In genomic region chr17:35996949-35997348, GRCm38 (mm10) we compare ENCODE assay signal across 8 mouse cellular contexts. TPM values are rescaled to one million over a fixed set of nuclear protein-coding genes. Genes with fewer than 3 reads are reported as not detected.
DNase-seq lines count a peak whose midpoint lies in the region; ATAC-seq and TF ChIP-seq lines count a peak whose summit lies in the region.

No protein-coding gene starts in this region.

- H3K9me3 ChIP-seq in forebrain, embryonic 16.5 days (ENCODE audit: control insufficient read depth, low read length), result no peaks in the 10 kb centered on the region
- H3K9me3 ChIP-seq in lung, embryonic 14.5 days (ENCODE audit: low read depth, low read length), result no peaks in the 10 kb centered on the region

- no peak for TF ChIP-seq POLR2A in olfactory bulb, adult 2 months (IDR thresholded peaks at IDR 0.05; ENCODE audit: insufficient read depth, low read depth, low read length)
- TF ChIP-seq POLR2A in thymus, adult 2 months (IDR thresholded peaks at IDR 0.05; ENCODE audit: control insufficient read depth, extremely low read depth, insufficient read depth, low read length, poor library complexity), result no peak

- peak; percentile 67 for ATAC-seq in forebrain, embryonic 16.5 days
- ATAC-seq in lung, embryonic 14.5 days (ENCODE audit: insufficient read depth), result peak; percentile 76

- WGBS in forebrain, embryonic 16.5 days, result under 1% methylated on average over 11 of the region's 11 CpGs
- WGBS in lung, embryonic 14.5 days, result 1% methylated on average over 11 of the region's 11 CpGs
- WGBS in olfactory bulb, adult 2 months, result under 1% methylated on average over 11 of the region's 11 CpGs
- WGBS in thymus, adult 2 months, result under 1% methylated on average over 11 of the region's 11 CpGs

- DNase-seq in ES-CJ7 (ENCODE audit: low read depth, low spot score), result peak; percentile 98
- peak; percentile 92 for DNase-seq in cerebellum, adult 11-12 months
- peak; percentile 97 for DNase-seq in heart, postnatal 36 days
- peak; percentile 94 to 96 for DNase-seq in layer of hippocampus, adult 2 months (ENCODE audit: low spot score in 2 of 2)
- peak; percentile 99 for DNase-seq in lung, embryonic 14.5 days
- DNase-seq in thymus, adult 2 months, result peak; percentile 99

- peak; percentile 87 for TF ChIP-seq CTCF in layer of hippocampus, adult 2 months (conservative IDR thresholded peaks at IDR 0.05)
- peak; percentile 100 for TF ChIP-seq CTCF in lung, embryonic 14.5 days (IDR thresholded peaks at IDR 0.05; ENCODE audit: low read depth)
- TF ChIP-seq CTCF in olfactory bulb, adult 2 months (IDR thresholded peaks at IDR 0.05; ENCODE audit: insufficient read depth, low read depth, low read length), result peak; percentile 74
- peak; percentile 79; the same call in 1 of the 2 replicates for TF ChIP-seq CTCF in thymus, adult 2 months (IDR thresholded peaks at IDR 0.05; ENCODE audit: borderline replicate concordance, control insufficient read depth, extremely low read depth, insufficient read depth, low read length, poor library complexity)

- intact Hi-C loops in heart, postnatal 36 days (cut with DNase I), result loop anchor here (1.0 to 2.0 kb wide), 4 partner anchors 23 to 196 kb away; partner anchors contain the start of gene H2-T24

- H3K4me1 ChIP-seq in forebrain, embryonic 16.5 days (replicated peaks; ENCODE audit: control insufficient read depth, insufficient read depth, low read length), result peaks cover 26% of the 10 kb centered on the region
- no peaks in the 10 kb centered on the region for H3K4me1 ChIP-seq in lung, embryonic 14.5 days (ENCODE audit: insufficient read depth)
- H3K4me1 ChIP-seq in olfactory bulb, adult 2 months (ENCODE audit: control insufficient read depth, insufficient read depth, low read length), result peaks cover 14% of the 10 kb centered on the region
- H3K4me1 ChIP-seq in thymus, adult 2 months (replicated peaks; ENCODE audit: control insufficient read depth, insufficient read depth, low read length), result peaks cover 25% of the 10 kb centered on the region

- no peak overlapping the region for H3K4me3 ChIP-seq in forebrain, embryonic 16.5 days (replicated peaks; ENCODE audit: low read length)
- peak overlapping the region; percentile 5; the same call in 1 of the 2 replicates for H3K4me3 ChIP-seq in layer of hippocampus, adult 2 months
- no peak overlapping the region for H3K4me3 ChIP-seq in lung, embryonic 14.5 days (ENCODE audit: low read depth, low read length)
- H3K4me3 ChIP-seq in olfactory bulb, adult 2 months (ENCODE audit: insufficient read depth, low read depth, low read length), result no peak overlapping the region
- H3K4me3 ChIP-seq in thymus, adult 2 months (ENCODE audit: control insufficient read depth, insufficient read depth, low read length), result no peak overlapping the region

- H3K27ac ChIP-seq in forebrain, embryonic 16.5 days (ENCODE audit: low read length), result no peak overlapping the region
- 0 out of 2 replicates have a peak overlapping the region, but pooled peaks have one; percentile 16 for H3K27ac ChIP-seq in layer of hippocampus, adult 2 months
- no peak overlapping the region for H3K27ac ChIP-seq in lung, embryonic 14.5 days (ENCODE audit: low read depth)
- no peak overlapping the region for H3K27ac ChIP-seq in olfactory bulb, adult 2 months (ENCODE audit: insufficient read depth, low read depth, low read length)
- H3K27ac ChIP-seq in thymus, adult 2 months (ENCODE audit: control insufficient read depth, insufficient read depth, low read length), result no peak overlapping the region

- no peaks in the 10 kb centered on the region for H3K27me3 ChIP-seq in forebrain, embryonic 16.5 days (replicated peaks; ENCODE audit: control insufficient read depth, insufficient read depth, low read length)
- H3K27me3 ChIP-seq in lung, embryonic 14.5 days (ENCODE audit: insufficient read depth, low read length), result no peaks in the 10 kb centered on the region
- H3K27me3 ChIP-seq in thymus, adult 2 months (ENCODE audit: control insufficient read depth, insufficient read depth, low read length), result no peaks in the 10 kb centered on the region

- H3K4me2 ChIP-seq in forebrain, embryonic 16.5 days (ENCODE audit: low read length), result no peak overlapping the region
- no peak overlapping the region for H3K4me2 ChIP-seq in lung, embryonic 14.5 days

- no peak overlapping the region for H3K9ac ChIP-seq in forebrain, embryonic 16.5 days (replicated peaks; ENCODE audit: low read depth, low read length)
- H3K9ac ChIP-seq in lung, embryonic 14.5 days, result no peak overlapping the region

- H3K36me3 ChIP-seq in forebrain, embryonic 16.5 days (ENCODE audit: control insufficient read depth, insufficient read depth), result no peaks in the 10 kb centered on the region
- H3K36me3 ChIP-seq in lung, embryonic 14.5 days (ENCODE audit: insufficient read depth), result no peaks in the 10 kb centered on the region
- no peaks in the 10 kb centered on the region for H3K36me3 ChIP-seq in thymus, adult 2 months (ENCODE audit: control insufficient read depth, insufficient read depth, low read length)

RNA-seq across cellular contexts. Expression of gene Prr3, which starts 16.9 kb away (rescaled TPM):
- polyA plus RNA-seq in forebrain, embryonic 16.5 days (2015; fragmentation: Nextera tagmentation; extraction: Ambion mirVana), result 78.9 and 93.2 TPM in 2 replicates
- 1 to 10 TPM; 3.9 to 6.3 TPM for total RNA-seq in heart, postnatal 36 days (2021)
- 10 to 100 TPM; 45.8 to 50.7 TPM for total RNA-seq in layer of hippocampus, adult 2 months (2021)
- 27.1 and 30.8 TPM in 2 replicates for polyA plus RNA-seq in lung, embryonic 14.5 days (2014; fragmentation: Nextera tagmentation; extraction: Ambion mirVana)
- polyA plus RNA-seq in olfactory bulb, adult 2 months (2012; ENCODE audit: insufficient read depth, insufficient read length, low replicate concordance, missing spikeins), result not detected in 2 replicates
- 35.5 and 42.6 TPM in 2 replicates for polyA plus RNA-seq in thymus, adult 2 months (2012; rRNA removed)

RNA-seq across cellular contexts. Expression of gene Gnl1, which starts 17.3 kb away (rescaled TPM):
- 61.0 and 65.6 TPM in 2 replicates for polyA plus RNA-seq in forebrain, embryonic 16.5 days (2015; fragmentation: Nextera tagmentation; extraction: Ambion mirVana)
- 10 to 100 TPM; 28.6 to 32.7 TPM for total RNA-seq in heart, postnatal 36 days (2021)
- total RNA-seq in layer of hippocampus, adult 2 months (2021), result 100 to 1,000 TPM; 140 to 147 TPM
- 39.5 and 46.4 TPM in 2 replicates for polyA plus RNA-seq in lung, embryonic 14.5 days (2014; fragmentation: Nextera tagmentation; extraction: Ambion mirVana)
- polyA plus RNA-seq in olfactory bulb, adult 2 months (2012; ENCODE audit: insufficient read depth, insufficient read length, low replicate concordance, missing spikeins), result not detected in 2 replicates
- 37.9 and 45.5 TPM in 2 replicates for polyA plus RNA-seq in thymus, adult 2 months (2012; rRNA removed)

RNA-seq across cellular contexts. Expression of gene H2-T24, which starts 23.4 kb away (rescaled TPM):
- 4.9 and 6.4 TPM in 2 replicates for polyA plus RNA-seq in forebrain, embryonic 16.5 days (2015; fragmentation: Nextera tagmentation; extraction: Ambion mirVana)
- 10 to 100 TPM in 1 of 2 experiments, 1 to 10 TPM in 1; 6.5 to 14.0 TPM for total RNA-seq in heart, postnatal 36 days (2021)
- total RNA-seq in layer of hippocampus, adult 2 months (2021), result 1 to 10 TPM; 1.7 to 2.4 TPM
- 2.4 and 3.3 TPM in 2 replicates for polyA plus RNA-seq in lung, embryonic 14.5 days (2014; fragmentation: Nextera tagmentation; extraction: Ambion mirVana)
- not detected in 2 replicates for polyA plus RNA-seq in olfactory bulb, adult 2 months (2012; ENCODE audit: insufficient read depth, insufficient read length, low replicate concordance, missing spikeins)
- 15.0 and 20.4 TPM in 2 replicates for polyA plus RNA-seq in thymus, adult 2 months (2012; rRNA removed)

RNA-seq across cellular contexts. Expression of gene Abcf1, which starts 27.4 kb away (rescaled TPM):
- 88.3 and 89.6 TPM in 2 replicates for polyA plus RNA-seq in forebrain, embryonic 16.5 days (2015; fragmentation: Nextera tagmentation; extraction: Ambion mirVana)
- 10 to 100 TPM; 69.8 to 73.4 TPM for total RNA-seq in heart, postnatal 36 days (2021)
- 10 to 100 TPM; 69.9 to 77.3 TPM for total RNA-seq in layer of hippocampus, adult 2 months (2021)
- polyA plus RNA-seq in lung, embryonic 14.5 days (2014; fragmentation: Nextera tagmentation; extraction: Ambion mirVana), result 84.1 and 86.6 TPM in 2 replicates
- not detected in 2 replicates for polyA plus RNA-seq in olfactory bulb, adult 2 months (2012; ENCODE audit: insufficient read depth, insufficient read length, low replicate concordance, missing spikeins)
- 128 and 132 TPM in 2 replicates for polyA plus RNA-seq in thymus, adult 2 months (2012; rRNA removed)

RNA-seq across cellular contexts. Expression of gene H2-T23, which starts 35.7 kb away (rescaled TPM):
- polyA plus RNA-seq in forebrain, embryonic 16.5 days (2015; fragmentation: Nextera tagmentation; extraction: Ambion mirVana), result 6.2 and 7.3 TPM in 2 replicates
- 10 to 100 TPM; 23.7 to 38.9 TPM for total RNA-seq in heart, postnatal 36 days (2021)
- total RNA-seq in layer of hippocampus, adult 2 months (2021), result 1 to 10 TPM; 5.2 to 6.0 TPM
- polyA plus RNA-seq in lung, embryonic 14.5 days (2014; fragmentation: Nextera tagmentation; extraction: Ambion mirVana), result 3.9 and 4.4 TPM in 2 replicates
- polyA plus RNA-seq in olfactory bulb, adult 2 months (2012; ENCODE audit: insufficient read depth, insufficient read length, low replicate concordance, missing spikeins), result 151 TPM in 1 of 2 replicates, not detected in the other
- polyA plus RNA-seq in thymus, adult 2 months (2012; rRNA removed), result 380 and 457 TPM in 2 replicates
